Mouse (Mus musculus): ENCODE results near the gene Synj1. TPM values are rescaled to one million over a fixed set of nuclear protein-coding genes. Genes with fewer than 3 reads are reported as not detected.
A peak's percentile ranks its signal among the peaks of the same experiment; 100 is the strongest.

Gene Synj1
- polyA plus RNA-seq, 1 experiment from 2014 or later, result 20.5 TPM

- WGBS, result 83% methylated on average over 13 of the region's 13 CpGs
- H3K27me3 ChIP-seq (replicated peaks; ENCODE audit: control insufficient read depth, insufficient read depth, low read length), result no peaks in the 10 kb centered on the region
- DNase-seq (ENCODE audit: low spot score) (no peak), ATAC-seq (replicated peaks; ENCODE audit: low FRiP score) (peak; percentile 37)
- H3K4me1 ChIP-seq (replicated peaks; ENCODE audit: control insufficient read depth, insufficient read depth, low read length), result no peaks in the 10 kb centered on the region
- no peak overlapping the region for H3K4me3 ChIP-seq (ENCODE audit: low read depth, low read length)
- no peaks in the 10 kb centered on the region for H3K9me3 ChIP-seq (ENCODE audit: control insufficient read depth, low read length)
- H3K4me2 ChIP-seq, result no peak overlapping the region
- H3K27ac ChIP-seq (ENCODE audit: low read depth, low read length), result no peak overlapping the region
- no peak overlapping the region for H3K9ac ChIP-seq (ENCODE audit: low read depth, low read length)
- H3K36me3 ChIP-seq (ENCODE audit: control insufficient read depth, insufficient read depth, low read length), result peaks cover 7% of the 10 kb centered on the region; the same call in 1 of the 2 replicates
Observed at GRCm38 (mm10) chr16:90924606-90925370, 86.3 kb downstream of the Synj1 start.

GRCm38 (mm10) chr16:90921471-90922159, 89.5 kb downstream of the Synj1 start:
- 39% methylated on average over 10 of the region's 10 CpGs for WGBS
- H3K9me3 ChIP-seq (ENCODE audit: control insufficient read depth, low read length), result no peaks in the 10 kb centered on the region
- H3K4me1 ChIP-seq (replicated peaks; ENCODE audit: control insufficient read depth, insufficient read depth, low read length), result no peaks in the 10 kb centered on the region
- H3K36me3 ChIP-seq (ENCODE audit: control insufficient read depth, insufficient read depth, low read length), result 0 out of 2 replicates have a peak, but pooled peaks cover 3% of the 10 kb centered on the region
- no peaks in the 10 kb centered on the region for H3K27me3 ChIP-seq (replicated peaks; ENCODE audit: control insufficient read depth, insufficient read depth, low read length)
- no peak overlapping the region for H3K27ac ChIP-seq (ENCODE audit: low read depth, low read length)
- no peak overlapping the region for H3K4me2 ChIP-seq
- no peak overlapping the region for H3K4me3 ChIP-seq (ENCODE audit: low read depth, low read length)
- no peak for ATAC-seq (replicated peaks; ENCODE audit: low FRiP score)
- no peak for DNase-seq (ENCODE audit: low spot score)
- H3K9ac ChIP-seq (ENCODE audit: low read depth, low read length), result no peak overlapping the region

- H3K9ac ChIP-seq (ENCODE audit: low read depth, low read length), result no peak overlapping the region
- H3K4me3 ChIP-seq (ENCODE audit: low read depth, low read length), result no peak overlapping the region
- DNase-seq (ENCODE audit: low spot score) (no peak), ATAC-seq (replicated peaks; ENCODE audit: low FRiP score) (no peak)
- 79% methylated on average over 8 of the region's 8 CpGs for WGBS
- H3K27me3 ChIP-seq (replicated peaks; ENCODE audit: control insufficient read depth, insufficient read depth, low read length), result no peaks in the 10 kb centered on the region; the same call in 1 of the 2 replicates
- H3K9me3 ChIP-seq (ENCODE audit: control insufficient read depth, low read length), result no peaks in the 10 kb centered on the region
- H3K27ac ChIP-seq (ENCODE audit: low read depth, low read length), result no peak overlapping the region
- no peak overlapping the region for H3K4me2 ChIP-seq
- no peaks in the 10 kb centered on the region for H3K36me3 ChIP-seq (ENCODE audit: control insufficient read depth, insufficient read depth, low read length)
- H3K4me1 ChIP-seq (replicated peaks; ENCODE audit: control insufficient read depth, insufficient read depth, low read length), result no peaks in the 10 kb centered on the region
Observed at GRCm38 (mm10) chr16:90917156-90917555, 94.0 kb downstream of the Synj1 start.

- Histone ChIP-seq H3K4me2 (no peak overlapping the region), H3K9me3 (ENCODE audit: control insufficient read depth, low read length) (no peaks in the 10 kb centered on the region), H3K4me1 (replicated peaks; ENCODE audit: control insufficient read depth, insufficient read depth, low read length) (no peaks in the 10 kb centered on the region), H3K36me3 (ENCODE audit: control insufficient read depth, insufficient read depth, low read length) (no peaks in the 10 kb centered on the region), H3K9ac (ENCODE audit: low read depth, low read length) (no peak overlapping the region), H3K27me3 (replicated peaks; ENCODE audit: control insufficient read depth, insufficient read depth, low read length) (no peaks in the 10 kb centered on the region; the same call in 1 of the 2 replicates), H3K27ac (ENCODE audit: low read depth, low read length) (no peak overlapping the region), H3K4me3 (ENCODE audit: low read depth, low read length) (no peak overlapping the region)
- WGBS, result 29% methylated on average over 12 of the region's 12 CpGs
- ATAC-seq (replicated peaks; ENCODE audit: low FRiP score) (no peak), DNase-seq (ENCODE audit: low spot score) (no peak)
Observed at GRCm38 (mm10) chr16:90916040-90916481, 95.0 kb downstream of the Synj1 start.

DNA sequence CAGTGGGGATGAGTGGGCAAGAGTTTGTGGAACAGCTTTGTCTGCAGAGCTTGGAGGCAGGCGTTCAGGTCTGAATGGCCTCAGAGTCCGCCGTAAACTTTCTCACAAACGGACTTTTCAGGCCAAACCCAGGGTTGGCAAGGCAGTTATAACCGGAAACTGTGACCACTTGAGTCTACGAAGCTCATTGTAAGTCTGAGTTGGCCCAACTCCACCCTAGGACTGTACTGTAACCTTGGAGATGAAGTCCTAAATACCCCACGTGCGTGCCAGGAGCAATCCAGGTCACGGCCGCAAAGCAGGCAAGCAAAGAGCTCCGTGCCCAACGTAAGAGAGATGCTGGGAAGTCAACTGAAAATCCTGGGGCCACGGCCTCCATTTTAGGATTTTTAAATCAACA, 99.3 kb downstream of the Synj1 start:
- DNase-seq (ENCODE audit: low spot score), result no peak
- H3K27me3 ChIP-seq (replicated peaks; ENCODE audit: control insufficient read depth, insufficient read depth, low read length), result peaks cover 3% of the 10 kb centered on the region; the same call in 1 of the 2 replicates
- H3K27ac ChIP-seq (ENCODE audit: low read depth, low read length), result no peak overlapping the region
- H3K4me3 ChIP-seq (ENCODE audit: low read depth, low read length), result no peak overlapping the region
- no peak overlapping the region for H3K9ac ChIP-seq (ENCODE audit: low read depth, low read length)
- 89% methylated on average over 13 of the region's 13 CpGs for WGBS
- no peaks in the 10 kb centered on the region for H3K9me3 ChIP-seq (ENCODE audit: control insufficient read depth, low read length)
- no peaks in the 10 kb centered on the region for H3K36me3 ChIP-seq (ENCODE audit: control insufficient read depth, insufficient read depth, low read length)
- no peak for ATAC-seq (replicated peaks; ENCODE audit: low FRiP score)
- H3K4me1 ChIP-seq (replicated peaks; ENCODE audit: control insufficient read depth, insufficient read depth, low read length), result no peaks in the 10 kb centered on the region
- H3K4me2 ChIP-seq, result no peak overlapping the region

GRCm38 (mm10) chr16:90910855-90911533, 100.1 kb downstream of the Synj1 start:
- 0 out of 2 replicates have a peak, but pooled peaks cover 3% of the 10 kb centered on the region for H3K27me3 ChIP-seq (replicated peaks; ENCODE audit: control insufficient read depth, insufficient read depth, low read length)
- no peak overlapping the region for H3K9ac ChIP-seq (ENCODE audit: low read depth, low read length)
- DNase-seq (ENCODE audit: low spot score), result no peak
- 61% methylated on average over 17 of the region's 17 CpGs for WGBS
- H3K4me3 ChIP-seq (ENCODE audit: low read depth, low read length), result no peak overlapping the region
- H3K4me1 ChIP-seq (replicated peaks; ENCODE audit: control insufficient read depth, insufficient read depth, low read length), result no peaks in the 10 kb centered on the region
- H3K27ac ChIP-seq (ENCODE audit: low read depth, low read length), result no peak overlapping the region
- ATAC-seq (replicated peaks; ENCODE audit: low FRiP score), result no peak
- H3K4me2 ChIP-seq, result no peak overlapping the region
- H3K36me3 ChIP-seq (ENCODE audit: control insufficient read depth, insufficient read depth, low read length), result no peaks in the 10 kb centered on the region
- H3K9me3 ChIP-seq (ENCODE audit: control insufficient read depth, low read length), result no peaks in the 10 kb centered on the region

DNA sequence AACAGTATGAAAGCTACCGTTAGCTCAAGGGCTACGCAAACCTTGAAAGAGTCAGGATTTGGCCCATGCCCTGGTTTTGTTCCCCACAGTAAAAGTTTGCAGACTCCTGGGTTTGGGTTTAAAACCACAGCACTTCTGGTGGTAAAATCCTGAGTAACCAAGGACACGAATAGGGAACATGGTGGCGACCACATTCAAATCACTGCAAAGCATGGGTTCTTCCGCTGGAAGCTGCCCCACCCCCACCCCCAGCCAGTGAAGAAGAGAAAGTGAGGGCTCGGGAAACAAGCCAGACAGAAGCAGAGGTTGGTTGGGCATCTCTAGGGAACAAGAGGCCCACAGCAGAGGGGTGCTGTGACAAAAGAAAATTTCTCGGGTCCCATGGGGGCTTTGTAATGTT, 103.9 kb downstream of the Synj1 start:
- no peaks in the 10 kb centered on the region for H3K9me3 ChIP-seq (ENCODE audit: control insufficient read depth, low read length)
- H3K4me2 ChIP-seq, result no peak overlapping the region
- no peak for ATAC-seq (replicated peaks; ENCODE audit: low FRiP score)
- no peaks in the 10 kb centered on the region for H3K4me1 ChIP-seq (replicated peaks; ENCODE audit: control insufficient read depth, insufficient read depth, low read length)
- 0 out of 2 replicates have a peak, but pooled peaks cover 3% of the 10 kb centered on the region for H3K27me3 ChIP-seq (replicated peaks; ENCODE audit: control insufficient read depth, insufficient read depth, low read length)
- H3K4me3 ChIP-seq (ENCODE audit: low read depth, low read length), result no peak overlapping the region
- no peak overlapping the region for H3K27ac ChIP-seq (ENCODE audit: low read depth, low read length)
- no peak for DNase-seq (ENCODE audit: low spot score)
- no peaks in the 10 kb centered on the region for H3K36me3 ChIP-seq (ENCODE audit: control insufficient read depth, insufficient read depth, low read length)
- 59% methylated on average over 7 of the region's 7 CpGs for WGBS
- no peak overlapping the region for H3K9ac ChIP-seq (ENCODE audit: low read depth, low read length)

GRCm38 (mm10) chr16:90903300-90903699, 107.8 kb downstream of the Synj1 start:
- no peak for DNase-seq (ENCODE audit: low spot score)
- H3K4me3 ChIP-seq (ENCODE audit: low read depth, low read length), result no peak overlapping the region
- WGBS, result 31% methylated on average over 5 of the region's 5 CpGs
- no peaks in the 10 kb centered on the region for H3K4me1 ChIP-seq (replicated peaks; ENCODE audit: control insufficient read depth, insufficient read depth, low read length)
- H3K9me3 ChIP-seq (ENCODE audit: control insufficient read depth, low read length), result no peaks in the 10 kb centered on the region
- no peak overlapping the region for H3K9ac ChIP-seq (ENCODE audit: low read depth, low read length)
- ATAC-seq (replicated peaks; ENCODE audit: low FRiP score), result no peak
- no peaks in the 10 kb centered on the region for H3K27me3 ChIP-seq (replicated peaks; ENCODE audit: control insufficient read depth, insufficient read depth, low read length)
- H3K27ac ChIP-seq (ENCODE audit: low read depth, low read length), result no peak overlapping the region
- H3K36me3 ChIP-seq (ENCODE audit: control insufficient read depth, insufficient read depth, low read length), result no peaks in the 10 kb centered on the region
- no peak overlapping the region for H3K4me2 ChIP-seq
